ENCODE assay signal across 8 mouse cellular contexts in genomic region chr10:116473759-116474549, GRCm38 (mm10). TPM values are rescaled to one million over a fixed set of nuclear protein-coding genes. Genes with fewer than 3 reads are reported as not detected.
DNase-seq lines count a peak whose midpoint lies in the region; ATAC-seq and TF ChIP-seq lines count a peak whose summit lies in the region.

Kcnmb4 (minus strand) TSS chr10:116473878.

- H3K9ac ChIP-seq in kidney, embryonic 14.5 days (ENCODE audit: low read depth, low read length), result peak within 1 kb of the TSS; percentile 76
- peak within 1 kb of the TSS; percentile 68 for H3K9ac ChIP-seq in intestine, embryonic 16.5 days (ENCODE audit: low read depth, low read length)
- H3K9ac ChIP-seq in midbrain, postnatal 0 days (replicated peaks; ENCODE audit: low read length, poor library complexity, severe bottlenecking), result peak within 1 kb of the TSS; percentile 89

- TF ChIP-seq CTCF in midbrain, postnatal 0 days (IDR thresholded peaks at IDR 0.05), result peak; percentile 53

- H3K9me3 ChIP-seq in kidney, embryonic 14.5 days (ENCODE audit: control insufficient read depth, low read length), result no peaks in the 10 kb centered on the region
- no peaks in the 10 kb centered on the region for H3K9me3 ChIP-seq in intestine, embryonic 16.5 days (ENCODE audit: control insufficient read depth, low read length)
- no peaks in the 10 kb centered on the region for H3K9me3 ChIP-seq in midbrain, postnatal 0 days (ENCODE audit: low read length)

- H3K27ac ChIP-seq in kidney, embryonic 14.5 days (ENCODE audit: low read depth, low read length), result peak within 1 kb of the TSS; percentile 19; the same call in 1 of the 2 replicates
- H3K27ac ChIP-seq in intestine, embryonic 16.5 days (ENCODE audit: low read length), result peak within 1 kb of the TSS; percentile 23; the same call in 1 of the 2 replicates
- peak within 1 kb of the TSS; percentile 87 for H3K27ac ChIP-seq in midbrain, postnatal 0 days (ENCODE audit: low read depth, low read length)

- H3K4me1 ChIP-seq in kidney, embryonic 14.5 days (ENCODE audit: control insufficient read depth, insufficient read depth, low read length), result peaks cover 7% of the 10 kb centered on the region; the same call in 1 of the 2 replicates
- peaks cover 12% of the 10 kb centered on the region for H3K4me1 ChIP-seq in intestine, embryonic 16.5 days (ENCODE audit: control insufficient read depth, insufficient read depth, low read length)
- H3K4me1 ChIP-seq in midbrain, postnatal 0 days (ENCODE audit: insufficient read depth, low read length), result no peaks in the 10 kb centered on the region

- DNase-seq in kidney, adult 11 months, result no peak
- peak; percentile 72 to 81 for DNase-seq in cerebellum, adult 18-20 months
- DNase-seq in forelimb bud, embryonic 11.5 days (ENCODE audit: low read depth, low spot score), result peak; percentile 57
- peak; percentile 30 for DNase-seq in liver
- DNase-seq in midbrain, postnatal 0 days (ENCODE audit: low spot score), result peak; percentile 64
- DNase-seq in testis, postnatal 10 days (ENCODE audit: low spot score), result peak; percentile 62

- no peaks in the 10 kb centered on the region for H3K27me3 ChIP-seq in kidney, embryonic 14.5 days (ENCODE audit: control insufficient read depth, insufficient read depth, low read length)
- H3K27me3 ChIP-seq in intestine, embryonic 16.5 days (replicated peaks; ENCODE audit: control insufficient read depth, insufficient read depth, low read length), result peaks cover 4% of the 10 kb centered on the region
- H3K27me3 ChIP-seq in midbrain, postnatal 0 days (ENCODE audit: insufficient read depth, low read length), result no peaks in the 10 kb centered on the region

- H3K4me3 ChIP-seq in kidney, embryonic 14.5 days (ENCODE audit: low read length), result peak within 1 kb of the TSS; percentile 68
- H3K4me3 ChIP-seq in intestine, embryonic 16.5 days (ENCODE audit: low read length), result peak within 1 kb of the TSS; percentile 68
- H3K4me3 ChIP-seq in midbrain, postnatal 0 days (ENCODE audit: low read depth, low read length), result peak within 1 kb of the TSS; percentile 72

- peak; percentile 86 for ATAC-seq in kidney, embryonic 14.5 days (ENCODE audit: low FRiP score, low TSS enrichment)
- peak; percentile 87 for ATAC-seq in intestine, embryonic 16.5 days
- peak; percentile 82 for ATAC-seq in midbrain, postnatal 0 days (ENCODE audit: low FRiP score)

- WGBS in kidney, embryonic 14.5 days, result under 1% methylated on average over 74 of the region's 92 CpGs
- WGBS in intestine, embryonic 16.5 days, result under 1% methylated on average over 67 of the region's 92 CpGs
- WGBS in midbrain, postnatal 0 days, result under 1% methylated on average over 57 of the region's 92 CpGs

- H3K36me3 ChIP-seq in kidney, embryonic 14.5 days (ENCODE audit: control insufficient read depth, insufficient read depth, low read length), result no peaks in the 10 kb centered on the region
- H3K36me3 ChIP-seq in intestine, embryonic 16.5 days (ENCODE audit: control insufficient read depth, insufficient read depth, low read length), result no peaks in the 10 kb centered on the region
- H3K36me3 ChIP-seq in midbrain, postnatal 0 days (ENCODE audit: insufficient read depth, low read length), result no peaks in the 10 kb centered on the region

- H3K4me2 ChIP-seq in kidney, embryonic 14.5 days (replicated peaks; ENCODE audit: low read depth, low read length), result peak within 1 kb of the TSS; percentile 95
- H3K4me2 ChIP-seq in intestine, embryonic 16.5 days (ENCODE audit: low read depth, low read length), result peak within 1 kb of the TSS; percentile 99
- H3K4me2 ChIP-seq in midbrain, postnatal 0 days (ENCODE audit: low read depth, low read length, poor library complexity, severe bottlenecking), result peak within 1 kb of the TSS; percentile 84

RNA-seq across cellular contexts. Expression of gene Kcnmb4, which starts in this region (rescaled TPM):
- polyA plus RNA-seq in kidney, embryonic 14.5 days (2014; fragmentation: Nextera tagmentation; extraction: Ambion mirVana), result 7.2 and 9.4 TPM in 2 replicates
- 1.7 and 1.9 TPM in 2 replicates for polyA plus RNA-seq in intestine, embryonic 16.5 days (2015; fragmentation: Nextera tagmentation; extraction: Ambion mirVana)
- 43.2 and 67.6 TPM in 2 replicates for total RNA-seq in midbrain, postnatal 0 days (2014; rRNA removed)
- polyA plus RNA-seq in midbrain, postnatal 0 days (2015; fragmentation: Nextera tagmentation; extraction: Ambion mirVana), result 19.8 and 21.7 TPM in 2 replicates

Comparison
In these comparisons a context has a peak if more than half of its experiments do, and no peak if none do; other contexts are left out.
1. H3K27ac ChIP-seq: peak in every context shown above with its lines; median percentile 87 in midbrain, postnatal 0 days; 23 in intestine, embryonic 16.5 days; 19 in kidney, embryonic 14.5 days.